Mouse (Mus musculus) G1E (cell line): ENCODE data around the gene AC140267.1. TPM values are rescaled to one million over a fixed set of nuclear protein-coding genes. Genes with fewer than 3 reads are reported as not detected.

Experiments
- ATAC-seq: 2 replicates; pipeline ENCODE4 v1.8.0; 2016; ENCODE audit warnings: mild to moderate bottlenecking; ENCODE audit not compliant: insufficient number of reproducible peaks, poor library complexity, low FRiP score, severe bottlenecking; ENCODE audit errors: extremely low read depth
- DNase-seq: peaks from one replicate; pipeline ENCODE4 v3.0.0; 2012; ENCODE audit warnings: low spot score
- H3K27me3 ChIP-seq: 2 replicates; pipeline ENCODE4 v1.6.1; 2012; ENCODE audit warnings: mild to moderate bottlenecking, low read length, inconsistent platforms; ENCODE audit not compliant: insufficient read depth
- H3K36me3 ChIP-seq: replicated peaks from 2 replicates; pipeline ENCODE3; 2012; ENCODE audit warnings: mild to moderate bottlenecking, inconsistent platforms
- H3K4me1 ChIP-seq: 2 replicates; pipeline ENCODE4 v1.6.1; 2012; ENCODE audit warnings: low read depth, low read length, inconsistent platforms, mixed read lengths; ENCODE audit not compliant: insufficient read depth
- H3K4me3 ChIP-seq: 2 replicates; pipeline ENCODE4 v1.5.1; 2012; ENCODE audit warnings: low read depth, mild to moderate bottlenecking, inconsistent platforms, low read length, moderate library complexity, mixed read lengths
- H3K9me3 ChIP-seq: replicated peaks from 2 replicates; pipeline ENCODE4 v1.6.1; 2012; ENCODE audit warnings: inconsistent platforms
- CTCF ChIP-seq: IDR thresholded peaks from 2 replicates; pipeline ENCODE4 v1.5.1; 2012; ENCODE audit warnings: low read depth, low read length, inconsistent platforms, mixed read lengths
- GATA1 ChIP-seq: IDR thresholded peaks from 2 replicates; pipeline ENCODE4 v1.6.1; 2012; ENCODE audit warnings: borderline replicate concordance, low read length, inconsistent platforms, mixed read lengths
- GATA2 ChIP-seq: IDR thresholded peaks from 2 replicates; pipeline ENCODE4 v1.6.1; 2012; ENCODE audit warnings: low read depth, low read length, inconsistent platforms, borderline replicate concordance
- POLR2AphosphoS5 ChIP-seq: IDR thresholded peaks from 2 replicates; pipeline ENCODE4 v1.6.1; 2012; ENCODE audit warnings: low read depth, low read length, inconsistent platforms; ENCODE audit not compliant: insufficient replicate concordance
- TAL1 ChIP-seq: conservative IDR thresholded peaks from 2 replicates; pipeline ENCODE4 v1.6.1; 2012; ENCODE audit warnings: low read depth, low read length, inconsistent platforms, mixed read lengths
- polyA plus RNA-seq: library from polyadenylated mRNA; stranded (reverse); fragments of >175 nt; gene quantifications from 2 replicates; pipeline ENCODE4 v1.2.3, GENCODE M21; 2012
- total RNA-seq, 2 experiments: library from RNA; stranded (forward) in 1 of 2; stranded (reverse) in 1 of 2; fragments of 200-1000 nt in 1 of 2; fragments of >200 nt in 1 of 2; fragmentation: Nextera tagmentation in 1 of 2; gene quantifications; 2 replicates each; pipeline ENCODE4 v1.2.3; 2014 to 2017

The AC140267.1 gene
- total and polyA plus RNA-seq, 3 experiments: 14.0 TPM; not detected in 2

GRCm38 (mm10) chr15:80202111-80202775 is 33.4 kb upstream of the AC140267.1 start:
- Histone ChIP-seq H3K4me1 (no peaks in the 10 kb centered on the region), H3K27me3 (peaks cover 14% of the 10 kb centered on the region), H3K9me3 (no peaks in the 10 kb centered on the region), H3K4me3 (no peak overlapping the region), H3K36me3 (no peaks in the 10 kb centered on the region)
- DNase-seq (no peak), ATAC-seq (no peak)
- no peak for TF ChIP-seq GATA2
- TF ChIP-seq GATA1: no peak

GRCm38 (mm10) chr15:80203406-80203805 is 32.2 kb upstream of the AC140267.1 start:
- DNase-seq (no peak), ATAC-seq (no peak)

GRCm38 (mm10) chr15:80206057-80206565 is 29.5 kb upstream of the AC140267.1 start:
- ATAC-seq (no peak), DNase-seq (no peak)
- H3K27me3 ChIP-seq: peaks cover 12% of the 10 kb centered on the region
- H3K9me3 ChIP-seq: no peaks in the 10 kb centered on the region
- no peak overlapping the region for H3K4me3 ChIP-seq
- H3K4me1 ChIP-seq: no peaks in the 10 kb centered on the region
- no peaks in the 10 kb centered on the region for H3K36me3 ChIP-seq
- no peak for TF ChIP-seq GATA2
- TF ChIP-seq GATA1: no peak
- no peak for TF ChIP-seq POLR2AphosphoS5
- TF ChIP-seq TAL1: no peak
- TF ChIP-seq CTCF: no peak

More at GRCm38 (mm10) chr15:80203406-80203805, 32.2 kb upstream of the AC140267.1 start:
- no peak for TF ChIP-seq POLR2AphosphoS5
- no peak for TF ChIP-seq GATA2
- TF ChIP-seq CTCF: no peak
- no peak for TF ChIP-seq TAL1
- TF ChIP-seq GATA1: no peak
- no peaks in the 10 kb centered on the region for H3K9me3 ChIP-seq
- H3K27me3 ChIP-seq: peaks cover 14% of the 10 kb centered on the region
- no peak overlapping the region for H3K4me3 ChIP-seq
- H3K4me1 ChIP-seq: no peaks in the 10 kb centered on the region
- no peaks in the 10 kb centered on the region for H3K36me3 ChIP-seq

GRCm38 (mm10) chr15:80208446-80208845 is 27.2 kb upstream of the AC140267.1 start:
- H3K4me3 ChIP-seq: no peak overlapping the region
- H3K36me3 ChIP-seq: no peaks in the 10 kb centered on the region
- no peaks in the 10 kb centered on the region for H3K9me3 ChIP-seq
- ATAC-seq (no peak), DNase-seq (no peak)
- no peak for TF ChIP-seq CTCF
- no peak for TF ChIP-seq TAL1
- TF ChIP-seq POLR2AphosphoS5: no peak
- no peak for TF ChIP-seq GATA1
- no peak for TF ChIP-seq GATA2
- no peaks in the 10 kb centered on the region for H3K4me1 ChIP-seq
- peaks cover 19% of the 10 kb centered on the region for H3K27me3 ChIP-seq

GRCm38 (mm10) chr15:80213688-80214087 is 21.9 kb upstream of the AC140267.1 start:
- no peak for TF ChIP-seq POLR2AphosphoS5
- no peak for TF ChIP-seq CTCF
- TF ChIP-seq GATA1: no peak
- TF ChIP-seq GATA2: no peak
- no peak for TF ChIP-seq TAL1
- DNase-seq: no peak
- H3K36me3 ChIP-seq: no peaks in the 10 kb centered on the region
- no peak overlapping the region for H3K4me3 ChIP-seq
- ATAC-seq: no peak
- H3K27me3 ChIP-seq: peaks cover 26% of the 10 kb centered on the region
- H3K4me1 ChIP-seq: peaks cover 13% of the 10 kb centered on the region
- H3K9me3 ChIP-seq: no peaks in the 10 kb centered on the region

- H3K36me3 ChIP-seq: no peaks in the 10 kb centered on the region
- H3K4me1 ChIP-seq: peaks cover 32% of the 10 kb centered on the region
- no peaks in the 10 kb centered on the region for H3K9me3 ChIP-seq
- TF ChIP-seq TAL1: no peak
- no peak for TF ChIP-seq CTCF
- ATAC-seq (no peak), DNase-seq (no peak)
- no peak overlapping the region for H3K4me3 ChIP-seq
- peaks cover 28% of the 10 kb centered on the region for H3K27me3 ChIP-seq
These were observed 19.7 kb upstream of the AC140267.1 start for GRCm38 (mm10) chr15:80215716-80216479.
